Mouse (Mus musculus) lung, postnatal 10 days (tissue): Measurements from ENCODE around the gene Cant1.
A peak's percentile ranks its signal among the peaks of the same experiment; 100 is the strongest.

Experiments
- DNase-seq: peaks from one replicate; pipeline ENCODE4 v3.0.0; 2021

The Cant1 gene

DNA sequence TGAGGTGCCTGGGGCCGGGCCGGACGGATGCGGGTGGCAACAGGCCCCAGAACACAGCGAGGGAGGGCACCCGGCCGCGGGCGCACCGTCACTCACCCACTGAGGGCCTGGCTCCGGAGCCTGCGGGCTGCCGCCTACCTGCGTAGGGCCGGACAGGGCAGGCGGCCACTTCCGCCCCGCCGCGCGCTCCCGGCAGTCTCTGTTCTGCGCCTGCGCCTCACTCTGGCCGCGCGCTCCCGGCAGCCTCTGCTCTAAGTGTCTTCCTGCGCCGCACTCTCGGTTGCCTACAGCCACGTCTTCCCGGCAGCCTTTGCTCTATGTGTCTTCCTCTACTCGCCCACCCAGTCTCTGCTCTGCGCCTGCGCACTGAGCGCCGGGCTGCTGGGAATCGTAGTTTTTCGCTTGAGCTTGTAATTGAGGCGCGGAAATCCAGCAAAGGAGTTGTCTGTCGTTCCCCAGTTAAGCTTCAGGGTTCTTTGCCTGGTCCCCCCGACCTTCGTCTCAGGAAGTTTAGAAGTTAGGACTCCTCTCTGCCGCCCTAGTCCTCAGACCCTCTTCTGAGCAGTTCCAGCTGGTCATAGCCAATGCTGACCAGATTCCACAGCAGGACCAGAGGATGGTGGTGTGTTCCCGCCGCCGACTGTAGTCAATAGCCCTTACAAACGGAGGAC lies at the start of gene Cant1:
TSS of gene Cant1 (minus strand) at position 253 of the 671 bp plus-strand sequence.
- peak; percentile 99 for DNase-seq

DNA sequence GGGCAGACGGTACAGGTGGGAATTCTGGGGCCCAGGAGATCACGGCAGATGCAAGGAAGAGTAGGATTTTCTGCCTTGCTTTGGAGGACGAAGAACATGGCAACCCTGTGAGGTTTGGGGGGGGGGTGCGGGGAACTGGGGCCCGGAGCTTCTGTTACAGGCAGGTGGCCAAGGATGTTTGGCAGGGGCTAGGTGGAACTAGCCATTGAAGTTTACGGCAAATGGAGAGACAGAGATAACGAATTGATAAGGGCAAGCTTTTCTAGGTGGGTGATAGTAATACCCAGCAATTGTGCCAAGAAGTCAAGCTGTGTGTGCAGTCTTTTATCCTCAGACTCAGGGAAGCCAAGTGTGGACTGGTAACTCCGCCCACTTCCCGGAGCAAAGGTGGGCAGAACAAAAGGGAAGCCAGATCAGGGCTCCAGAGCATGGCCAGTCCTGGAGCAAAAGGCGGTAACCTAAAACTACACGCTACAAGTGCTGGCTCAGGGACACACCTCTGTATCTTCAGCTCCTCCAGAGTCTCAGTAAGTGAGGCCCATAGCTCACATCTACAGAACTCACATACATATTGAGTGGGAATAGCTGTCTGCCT lies 48.7 kb upstream of the Cant1 start:
- no peak for DNase-seq

DNA sequence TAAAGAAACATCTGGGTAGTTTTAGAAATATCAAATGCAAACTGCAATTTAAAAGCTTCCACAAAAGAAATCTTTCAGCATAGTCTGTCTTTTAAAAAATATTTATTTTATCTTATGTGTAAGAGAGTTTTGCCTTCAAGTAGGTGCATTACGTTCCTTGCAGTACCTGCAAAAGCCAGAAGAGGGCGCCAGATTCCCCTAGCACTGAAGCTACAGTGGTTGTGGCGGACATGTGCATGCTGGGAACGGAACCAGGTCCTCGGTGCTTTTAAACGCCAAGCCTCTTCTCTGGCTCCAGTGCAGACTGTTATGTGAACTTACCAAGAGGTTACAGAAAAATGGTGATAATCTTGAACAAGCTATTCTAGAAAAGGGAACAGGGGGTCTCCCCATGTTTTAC lies 41.4 kb upstream of the Cant1 start:
- no peak for DNase-seq

DNA sequence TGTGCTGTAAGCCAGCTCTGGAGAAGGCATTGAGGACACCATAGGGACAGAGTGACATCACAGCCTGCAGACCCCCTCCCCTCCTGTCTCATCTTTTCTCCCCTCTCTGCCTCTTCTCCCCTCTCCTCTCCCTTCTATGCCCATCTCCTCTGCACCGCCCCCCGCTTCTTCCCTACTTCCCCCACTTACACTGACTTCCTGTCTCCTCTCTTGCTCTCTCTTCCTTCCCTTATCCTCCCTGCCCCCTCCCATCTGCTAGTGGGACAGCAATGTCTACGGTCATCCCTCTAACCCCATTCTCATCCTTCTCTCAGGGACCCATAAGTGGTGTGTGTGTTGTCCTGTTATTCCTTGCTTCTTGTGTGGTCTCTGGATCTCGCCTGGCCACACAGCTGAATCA lies 40.6 kb upstream of the Cant1 start:
- DNase-seq: no peak

DNA sequence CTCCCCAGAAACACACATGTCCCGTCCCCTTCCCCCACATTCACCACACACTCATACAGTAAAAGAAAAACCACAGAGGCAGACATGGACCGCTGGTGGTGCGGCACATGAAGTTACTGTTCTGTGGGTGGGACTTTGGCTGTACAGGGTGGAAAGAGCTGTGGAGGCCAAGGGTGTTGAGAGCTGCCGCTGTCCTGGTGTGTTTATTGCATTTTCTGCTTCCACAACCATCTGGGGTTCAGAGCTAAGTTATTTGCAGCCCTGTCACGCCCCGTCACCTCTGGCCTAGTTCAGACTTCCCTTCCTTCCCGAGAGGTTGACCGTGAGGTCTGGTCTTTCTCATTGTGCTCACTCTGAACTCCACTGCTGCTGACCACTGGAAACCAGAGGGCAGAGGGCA lies 40.2 kb upstream of the Cant1 start:
- peak; percentile 63 for DNase-seq

DNA sequence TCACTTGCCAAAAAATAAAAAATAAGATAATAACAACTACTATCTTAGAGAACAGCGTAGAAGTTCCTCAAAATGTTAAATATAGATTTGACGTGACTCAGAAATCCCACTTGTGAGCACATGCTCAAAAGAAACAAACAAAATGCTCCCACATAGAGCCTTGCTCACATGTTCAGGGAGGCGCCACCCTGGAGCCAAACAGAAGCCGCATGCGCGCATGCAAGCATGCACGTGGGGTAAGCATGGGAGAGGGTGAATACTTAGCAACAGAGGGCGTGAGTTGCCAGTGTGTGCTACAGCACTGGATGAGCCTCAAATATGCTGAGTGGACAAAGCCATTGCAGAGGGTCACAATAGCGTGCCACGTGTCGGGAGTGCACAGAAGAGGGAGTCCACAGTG lies 38.1 kb upstream of the Cant1 start:
- no peak for DNase-seq

DNA sequence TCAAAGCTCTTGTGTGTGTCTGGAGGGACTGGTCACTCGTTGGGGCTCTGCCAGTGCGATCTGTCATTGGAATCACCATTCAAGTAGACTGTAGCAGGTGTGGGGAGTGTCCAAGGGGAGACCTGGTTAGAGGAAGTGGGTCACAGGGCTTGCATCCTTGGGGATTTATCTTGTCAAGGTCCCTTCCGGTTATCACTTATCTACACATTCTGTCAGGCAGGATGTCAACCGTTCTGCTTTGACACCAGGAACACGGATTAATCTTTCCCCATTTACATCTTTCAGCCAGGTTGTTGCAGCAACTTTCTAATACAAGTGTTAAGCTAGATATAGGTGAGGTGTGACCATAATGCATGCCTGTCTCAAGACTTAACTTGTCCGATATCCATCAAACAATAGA lies 36.9 kb upstream of the Cant1 start:
- no peak for DNase-seq

DNA sequence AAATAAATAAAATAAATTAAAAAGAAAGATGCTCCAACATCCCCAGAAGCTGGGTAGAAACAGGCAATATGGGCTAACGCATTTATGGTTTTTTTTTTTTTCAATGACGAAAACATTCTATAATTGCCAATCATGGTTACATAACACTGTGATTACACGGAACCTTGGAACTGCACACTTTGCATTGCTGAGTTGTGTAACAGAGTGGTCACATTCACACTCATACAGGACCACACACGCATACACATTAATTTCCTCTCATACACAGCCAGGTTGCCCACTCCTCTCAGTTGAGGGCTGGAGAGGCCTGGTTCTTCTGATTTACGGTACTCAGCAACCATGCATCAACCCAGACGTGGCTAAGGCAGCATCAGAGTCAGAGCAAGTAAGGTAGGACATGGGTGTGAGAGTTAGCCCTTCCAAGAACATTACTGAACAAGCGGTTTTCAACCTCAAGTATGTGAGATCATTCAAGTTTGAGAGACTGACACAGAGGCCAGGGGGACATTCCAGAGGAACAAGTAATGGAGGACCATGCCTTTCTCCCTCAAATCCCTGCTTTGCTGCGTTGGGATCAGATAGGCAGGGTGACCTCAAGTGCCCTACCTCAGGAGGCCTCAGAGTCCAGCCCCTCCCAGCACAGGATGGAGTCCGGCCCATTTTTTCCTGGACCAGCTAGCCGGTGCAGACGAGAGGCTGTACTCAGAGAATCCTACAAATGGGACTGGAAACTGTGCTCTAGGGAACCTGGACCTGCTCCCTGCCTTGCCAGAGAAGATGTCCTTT lies 35.2 kb upstream of the Cant1 start:
- DNase-seq: no peak

DNA sequence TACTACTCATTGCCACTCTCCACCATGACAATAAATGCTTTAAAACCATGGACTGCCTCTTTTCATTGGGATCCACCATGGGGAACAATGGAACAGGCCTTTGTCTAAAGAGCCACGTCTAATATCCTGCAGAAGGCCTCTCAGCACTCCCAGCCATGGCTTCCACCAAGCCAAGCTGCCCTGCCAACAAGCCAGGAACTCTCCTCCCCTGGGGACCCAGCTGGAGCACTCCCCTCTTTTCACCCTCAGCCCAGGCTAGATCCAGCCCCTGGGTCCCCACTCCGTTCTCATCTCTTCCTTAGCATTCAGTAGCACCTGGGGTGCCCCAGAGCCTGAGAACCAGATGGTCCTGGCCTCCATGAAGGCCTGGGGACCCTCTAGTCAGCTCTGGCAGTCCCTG lies 34.1 kb upstream of the Cant1 start:
- no peak for DNase-seq

DNA sequence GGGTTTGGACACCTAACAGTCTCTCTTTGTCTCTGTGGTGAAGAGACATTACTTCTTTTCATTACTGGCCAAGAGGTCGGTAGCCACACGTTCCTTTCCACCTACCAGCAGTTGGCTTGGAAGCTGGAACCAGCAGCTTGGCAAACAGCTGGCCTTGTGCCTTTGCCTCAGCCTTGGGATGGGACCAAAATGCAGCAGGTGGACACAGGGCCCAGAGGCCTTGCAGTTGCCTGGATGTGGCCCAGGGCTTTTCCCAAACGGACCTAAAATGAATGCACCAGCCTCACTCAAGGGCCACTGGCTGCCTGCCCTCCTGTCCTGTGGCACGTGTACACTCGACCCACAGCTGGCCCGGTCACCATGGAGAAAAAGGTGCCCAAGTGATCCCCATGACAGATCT lies 32.3 kb upstream of the Cant1 start:
- DNase-seq: no peak

DNA sequence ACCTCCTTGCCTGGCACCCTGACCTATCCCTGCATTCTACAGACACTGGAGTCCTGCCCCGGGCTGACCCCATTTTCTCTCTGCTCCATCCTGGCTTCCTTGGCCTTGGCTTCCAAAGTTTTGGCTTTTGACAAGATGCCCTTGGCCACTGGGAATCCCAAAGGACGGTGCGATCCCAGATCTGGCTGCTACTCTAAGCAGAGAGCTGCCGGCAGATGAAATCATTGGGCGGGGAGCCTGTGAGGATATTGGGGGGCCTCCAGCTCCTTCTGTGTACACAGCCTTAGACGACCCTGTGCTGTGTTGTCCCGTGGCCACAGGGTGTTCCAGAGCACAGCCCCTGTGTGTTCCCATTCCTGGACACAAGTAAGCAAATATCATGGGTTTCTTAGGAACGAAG lies 29.5 kb upstream of the Cant1 start:
- DNase-seq: no peak

DNA sequence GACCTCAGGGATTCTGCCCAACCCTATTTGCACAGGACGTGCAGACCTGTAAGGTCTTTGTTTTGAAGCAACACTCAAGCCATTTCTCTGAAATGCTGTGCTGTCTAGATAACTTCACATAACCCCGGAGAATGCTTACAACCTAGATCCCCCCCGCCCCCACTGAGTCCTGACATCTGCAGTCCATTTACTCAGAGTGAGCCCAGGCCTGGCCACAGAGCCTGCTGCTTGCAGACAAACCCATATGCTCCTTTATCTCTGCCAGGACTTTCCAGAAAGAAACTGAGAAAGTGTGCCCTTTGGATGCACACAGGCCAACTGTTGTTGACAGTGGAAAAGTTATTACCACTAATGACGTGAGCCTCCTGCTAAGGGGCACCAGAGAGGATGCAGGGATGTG lies 28.5 kb upstream of the Cant1 start:
- DNase-seq: no peak

DNA sequence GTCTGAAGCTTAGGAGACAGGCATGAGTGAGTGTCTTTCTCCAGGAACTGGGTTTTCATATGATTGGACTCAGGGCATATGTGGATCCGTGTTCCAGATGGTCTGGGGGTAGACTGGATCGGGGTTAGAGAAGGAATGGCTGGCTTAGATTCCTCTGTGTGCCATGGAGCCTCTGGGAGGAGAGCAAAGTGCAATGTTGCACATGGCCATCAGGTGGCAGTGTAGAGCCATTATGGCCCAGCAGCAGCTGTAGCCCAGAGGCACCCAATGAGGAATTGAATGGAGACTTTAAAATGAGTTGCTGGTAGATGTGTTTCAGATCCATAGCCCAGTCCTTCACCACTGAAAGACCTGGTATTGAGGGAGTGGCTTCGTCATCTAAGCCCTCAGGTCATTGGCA lies 27.0 kb upstream of the Cant1 start:
- DNase-seq: peak; percentile 77

DNA sequence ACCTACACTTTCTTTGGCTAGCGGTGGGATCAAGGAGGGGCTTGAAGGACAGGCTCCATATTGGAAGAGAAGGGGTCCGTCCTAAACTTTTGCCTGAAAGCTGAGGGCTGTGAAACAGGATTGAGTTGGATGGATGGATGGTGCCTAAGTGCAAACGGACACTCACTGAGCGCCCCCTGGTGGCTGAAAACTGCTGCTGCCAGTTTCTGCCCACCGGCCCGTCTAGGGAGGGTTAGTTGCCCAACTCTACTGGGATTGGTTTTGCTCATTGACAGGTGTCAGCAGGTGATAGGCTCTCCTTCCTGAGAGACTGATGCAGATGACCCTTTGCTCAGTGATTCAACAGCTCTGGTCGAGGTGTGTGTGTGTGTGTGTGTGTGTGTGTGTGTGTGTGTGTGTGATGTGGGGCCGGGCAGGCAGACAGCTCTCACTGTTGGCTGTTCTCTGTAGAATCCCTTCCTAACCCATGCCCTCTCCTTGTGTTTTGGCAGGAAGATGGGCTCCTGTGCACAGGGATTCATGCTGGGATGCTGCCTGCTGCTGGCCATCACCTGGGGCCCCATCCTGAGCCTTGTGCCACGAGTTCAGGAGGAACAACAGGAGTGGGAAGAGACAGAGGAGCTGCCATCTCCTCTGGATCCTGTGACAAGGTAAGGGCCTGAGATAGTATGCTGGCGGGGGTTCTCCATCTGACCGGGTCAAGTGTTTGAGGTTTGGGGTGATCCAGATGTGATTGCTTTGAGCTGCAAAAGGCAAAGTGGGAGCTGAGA lies 24.5 kb upstream of the Cant1 start:
- peak; percentile 87 for DNase-seq

DNA sequence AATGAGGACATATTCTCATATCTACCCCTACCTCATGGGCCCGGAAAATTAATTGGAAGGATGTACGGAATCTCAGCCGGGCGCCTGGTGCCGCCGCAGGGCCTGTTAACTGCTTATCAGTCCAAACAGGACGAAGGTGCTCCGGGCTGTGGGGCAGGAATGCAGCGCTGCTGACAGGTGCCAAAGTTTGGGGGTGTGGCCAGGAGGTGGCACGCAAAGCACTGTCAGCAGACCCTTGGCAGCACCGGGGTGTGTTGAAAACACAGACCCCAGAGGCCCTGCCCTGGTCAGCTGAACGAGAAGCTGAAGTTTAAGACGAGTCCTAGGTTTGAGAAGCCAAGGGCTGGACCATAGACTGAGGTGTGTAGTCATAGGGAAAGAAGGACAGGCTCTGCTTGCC lies 23.8 kb upstream of the Cant1 start:
- peak; percentile 30 for DNase-seq

DNA sequence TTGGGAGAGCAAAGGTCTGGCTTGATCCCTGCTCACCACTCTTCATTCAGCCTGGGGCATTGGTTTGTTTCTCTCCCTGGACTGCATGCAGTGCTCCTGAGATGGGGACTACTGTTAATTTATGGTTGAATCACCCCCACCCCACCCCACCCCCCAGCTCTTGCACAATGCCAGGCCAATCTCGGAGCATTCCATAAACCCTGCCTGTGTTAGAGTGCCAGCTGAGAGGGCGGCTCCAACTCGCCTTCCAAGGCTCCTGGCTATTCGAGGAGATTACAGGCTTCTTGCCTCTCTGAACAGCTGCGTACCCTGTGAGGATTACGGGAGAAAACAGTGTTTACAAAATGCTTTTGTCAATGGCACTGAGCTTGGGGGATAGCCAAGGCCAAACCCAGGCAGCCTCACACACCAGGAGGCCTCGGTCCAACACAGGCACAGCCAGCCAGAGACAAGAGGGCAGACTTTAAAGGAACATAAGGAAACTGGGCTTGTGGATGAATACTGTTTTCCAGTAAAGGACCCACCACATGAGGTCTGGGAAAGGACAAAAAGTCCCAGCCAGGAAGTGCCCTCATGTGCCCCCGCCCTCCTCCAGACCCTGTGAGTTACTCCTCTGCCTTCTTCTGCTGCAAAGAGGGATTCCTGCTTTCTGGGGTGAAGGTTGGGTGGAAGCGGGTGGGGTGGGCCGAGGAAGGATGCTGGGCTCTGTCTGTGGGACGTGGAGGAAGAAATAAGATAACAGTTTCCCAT lies 20.0 kb upstream of the Cant1 start:
- DNase-seq: peak; percentile 60

DNA sequence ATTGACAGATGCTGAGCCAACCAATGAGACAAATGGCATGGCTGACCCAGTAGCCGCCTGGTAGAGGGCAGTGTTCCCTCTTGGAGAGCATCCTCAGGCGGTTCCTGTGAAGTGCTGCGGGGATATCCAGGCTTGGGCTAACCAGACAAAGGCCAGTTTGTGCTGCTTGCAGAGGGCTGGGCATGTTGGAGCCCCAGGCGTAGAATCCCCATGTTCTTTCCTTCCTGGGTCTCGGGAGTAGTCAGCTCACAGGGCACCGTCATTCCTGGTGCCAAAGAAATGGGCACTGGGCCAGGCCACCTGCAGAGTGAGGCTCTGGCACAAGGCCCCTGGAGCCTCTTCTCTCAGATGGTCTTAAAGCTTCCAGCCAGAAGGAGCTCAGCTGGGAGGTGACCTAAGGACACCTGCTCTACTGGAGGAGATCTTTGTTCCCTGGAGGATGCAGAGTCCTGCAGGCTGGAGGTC lies 17.6 kb upstream of the Cant1 start:
- DNase-seq: peak; percentile 72

DNA sequence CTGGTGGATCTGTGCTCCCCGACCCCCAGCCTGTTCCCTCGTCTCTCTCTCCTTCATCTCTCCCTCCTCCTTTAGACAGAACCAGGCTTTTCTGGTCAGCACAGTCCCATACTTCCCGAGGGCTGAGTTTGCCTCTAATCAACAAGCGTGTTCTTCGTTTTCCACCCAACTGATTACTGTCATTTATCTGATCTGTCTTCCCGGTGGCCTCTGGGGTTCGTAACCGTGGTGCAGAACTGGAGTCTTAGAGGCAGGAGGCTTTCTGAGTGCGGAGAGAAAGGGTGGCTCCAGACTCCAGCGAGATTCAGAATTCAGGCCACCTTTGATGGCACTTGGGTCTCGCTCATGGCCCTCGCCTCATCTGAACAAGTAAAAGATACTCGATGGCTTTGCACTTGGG lies 15.2 kb upstream of the Cant1 start:
- DNase-seq: no peak

DNA sequence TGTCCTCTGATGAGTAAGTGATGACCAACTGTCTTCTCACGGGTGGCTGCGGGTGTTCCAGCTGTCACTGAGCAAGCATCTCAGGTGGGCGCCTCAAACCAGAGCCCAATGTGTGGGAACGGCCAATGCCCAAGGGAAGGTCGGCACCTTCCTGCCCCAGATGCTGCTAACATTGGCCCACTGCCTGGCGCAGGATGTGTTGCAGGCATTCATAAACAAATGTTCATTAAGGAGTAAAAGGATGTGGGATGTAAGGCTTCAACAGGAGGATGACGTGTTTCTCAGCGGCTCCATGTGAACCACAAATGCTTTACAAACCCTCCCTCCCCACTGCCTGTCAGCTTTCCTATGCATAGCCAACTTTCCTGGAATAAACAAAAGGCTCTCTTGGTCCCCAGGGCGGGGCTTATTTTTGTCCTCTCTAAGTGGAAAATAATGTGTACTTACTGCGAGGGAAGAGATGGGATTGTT lies 14.5 kb upstream of the Cant1 start:
- peak; percentile 75 for DNase-seq

DNA sequence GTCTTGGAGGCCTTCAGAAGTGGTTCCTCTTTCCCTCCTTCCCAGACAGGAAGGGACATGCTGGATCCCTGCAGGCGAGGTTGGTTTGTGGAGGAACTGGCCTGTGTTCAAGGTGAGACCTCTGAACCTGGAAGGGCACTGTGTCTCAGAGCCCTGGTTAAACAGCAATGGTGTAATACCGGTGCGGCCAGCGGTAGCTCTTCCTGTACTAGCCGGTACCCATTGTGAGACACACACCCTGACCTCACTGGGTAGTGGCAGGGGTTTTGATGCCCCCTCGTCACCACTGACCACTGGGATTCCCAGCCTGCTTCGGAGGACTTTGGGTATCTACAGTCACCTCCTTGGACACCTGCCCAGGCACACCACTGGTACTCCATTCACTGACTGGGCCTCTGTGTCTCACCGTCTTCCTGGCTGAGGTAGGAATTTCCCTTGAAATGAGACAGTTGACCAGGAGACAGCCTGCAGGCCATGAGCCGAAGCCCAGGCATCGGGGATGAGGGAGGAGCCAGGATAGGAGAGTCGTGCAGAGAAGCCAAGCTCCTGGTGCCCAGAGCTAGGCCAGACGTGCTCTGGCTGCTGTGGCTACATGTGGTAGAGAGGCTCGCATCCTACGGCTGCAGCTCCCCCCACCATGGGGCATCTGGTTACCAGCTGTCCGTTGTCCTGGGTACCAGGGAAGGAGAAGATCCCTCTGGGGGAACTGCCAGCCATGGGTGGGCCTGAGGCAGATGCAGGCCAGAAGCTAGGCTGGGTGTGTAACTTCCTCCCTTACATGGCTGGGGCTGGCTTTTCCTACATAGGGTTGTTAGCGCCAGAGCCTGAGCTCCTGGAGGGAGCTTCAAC lies 12.4 kb upstream of the Cant1 start:
- DNase-seq: no peak

DNA sequence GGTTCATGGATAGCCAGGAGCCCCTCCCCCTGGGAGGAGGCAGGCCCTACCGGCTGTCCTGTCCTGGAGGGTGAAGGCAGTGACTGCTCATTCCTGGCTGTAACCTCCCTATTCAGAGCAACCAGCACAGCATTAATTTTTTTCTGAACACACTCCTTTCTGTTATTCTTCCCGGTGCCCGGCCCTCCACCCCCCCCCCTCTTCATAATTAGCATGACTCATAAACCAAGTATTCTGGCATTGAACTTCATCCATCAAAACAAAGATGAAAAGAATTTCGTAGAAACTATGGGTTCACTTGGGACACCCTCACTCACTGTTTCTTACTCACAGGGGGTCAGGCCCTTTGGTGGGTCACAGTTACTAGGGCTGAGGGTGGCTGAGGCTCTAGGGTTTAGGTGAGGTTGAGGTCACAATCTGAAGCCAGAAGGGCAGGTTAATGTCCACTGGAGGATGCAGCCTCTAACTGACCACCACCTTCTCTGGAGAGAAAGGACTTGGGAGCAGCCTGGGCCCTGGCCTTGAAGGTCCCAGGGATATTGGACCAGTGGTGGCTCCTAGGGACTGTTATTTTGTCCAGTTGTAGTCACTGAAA lies 11.5 kb upstream of the Cant1 start:
- DNase-seq: no peak
